ENCODE assay signal across 20 mouse cellular contexts in genomic region chr7:105570756-105571155, GRCm38 (mm10). TPM values are rescaled to one million over a fixed set of nuclear protein-coding genes. Genes with fewer than 3 reads are reported as not detected.
DNase-seq lines count a peak whose midpoint lies in the region; ATAC-seq and TF ChIP-seq lines count a peak whose summit lies in the region.
"Had no signal": no experiment of that assay in that cellular context is flagged by ENCODE, and none has a peak within 500 bp of the region (broad histone marks: within the 10 kb centered on the region; RNA-seq: fewer than 3 reads in every experiment).

No protein-coding gene starts in this region.

- peak overlapping the region; percentile 52; the same call in 1 of the 2 replicates for H3K4me2 ChIP-seq in neural tube, embryonic 12.5 days (replicated peaks)
- H3K4me2 ChIP-seq in midbrain, embryonic 14.5 days (ENCODE audit: low read length) = peak overlapping the region; percentile 55
- H3K4me2 ChIP-seq in liver, embryonic 11.5 days = no peak overlapping the region
- H3K4me2 ChIP-seq: heart, embryonic 13.5 days; liver, embryonic 13.5 days; stomach, embryonic 15.5 days had no signal

- peaks cover 50% of the 10 kb centered on the region for H3K4me1 ChIP-seq in cerebellum, adult 2 months (ENCODE audit: control insufficient read depth, insufficient read depth, low read length)
- peaks cover 34% of the 10 kb centered on the region for H3K4me1 ChIP-seq in neural tube, embryonic 12.5 days
- peaks cover 38% of the 10 kb centered on the region for H3K4me1 ChIP-seq in midbrain, embryonic 14.5 days (ENCODE audit: control insufficient read depth, insufficient read depth, low read length)
- H3K4me1 ChIP-seq in liver, embryonic 11.5 days (replicated peaks; ENCODE audit: control insufficient read depth, insufficient read depth, low read length) = no peaks in the 10 kb centered on the region
- H3K4me1 ChIP-seq: liver, embryonic 13.5 days had no signal

- H3K36me3 ChIP-seq in neural tube, embryonic 12.5 days = peaks cover 46% of the 10 kb centered on the region
- peaks cover 48% of the 10 kb centered on the region for H3K36me3 ChIP-seq in midbrain, embryonic 14.5 days (ENCODE audit: control insufficient read depth, insufficient read depth, low read length)
- H3K36me3 ChIP-seq in liver, embryonic 11.5 days (ENCODE audit: control insufficient read depth, insufficient read depth, low read length) = no peaks in the 10 kb centered on the region
- H3K36me3 ChIP-seq: liver, embryonic 13.5 days; stomach, embryonic 15.5 days had no signal

- no peaks in the 10 kb centered on the region for H3K27me3 ChIP-seq in cerebellum, adult 2 months (ENCODE audit: control insufficient read depth, insufficient read depth, low read length)
- H3K27me3 ChIP-seq in neural tube, embryonic 12.5 days (replicated peaks) = no peaks in the 10 kb centered on the region
- no peaks in the 10 kb centered on the region for H3K27me3 ChIP-seq in midbrain, embryonic 14.5 days (ENCODE audit: control insufficient read depth, insufficient read depth, low read length)
- no peaks in the 10 kb centered on the region for H3K27me3 ChIP-seq in liver, embryonic 11.5 days (replicated peaks; ENCODE audit: control insufficient read depth, insufficient read depth, low read length)
- H3K27me3 ChIP-seq: heart, embryonic 13.5 days; stomach, embryonic 15.5 days had no signal

- no peak for ATAC-seq in neural tube, embryonic 12.5 days (ENCODE audit: low FRiP score, low read depth)
- no peak for ATAC-seq in midbrain, embryonic 14.5 days (ENCODE audit: low FRiP score, low TSS enrichment)
- ATAC-seq in liver, embryonic 11.5 days (replicated peaks; ENCODE audit: low FRiP score) = no peak
- ATAC-seq: lung, postnatal 0 days had no signal

- H3K9ac ChIP-seq in neural tube, embryonic 12.5 days = no peak overlapping the region
- no peak overlapping the region for H3K9ac ChIP-seq in midbrain, embryonic 14.5 days (replicated peaks; ENCODE audit: low read length)
- no peak overlapping the region for H3K9ac ChIP-seq in liver, embryonic 11.5 days (ENCODE audit: low read depth, low read length)
- H3K9ac ChIP-seq: heart, embryonic 13.5 days; liver, embryonic 13.5 days; stomach, embryonic 15.5 days had no signal

- TF ChIP-seq POLR2A in cerebellum, adult 2 months (IDR thresholded peaks at IDR 0.05; ENCODE audit: borderline replicate concordance, insufficient read depth, low read length) = no peak

- no peaks in the 10 kb centered on the region for H3K9me3 ChIP-seq in neural tube, embryonic 12.5 days
- H3K9me3 ChIP-seq in midbrain, embryonic 14.5 days (ENCODE audit: control insufficient read depth, low read length) = no peaks in the 10 kb centered on the region
- H3K9me3 ChIP-seq in liver, embryonic 11.5 days (ENCODE audit: control insufficient read depth, low read length) = no peaks in the 10 kb centered on the region
- H3K9me3 ChIP-seq: heart, embryonic 13.5 days; liver, embryonic 13.5 days; megakaryocyte, embryonic 14.5 days; stomach, embryonic 15.5 days had no signal

- H3K27ac ChIP-seq in cerebellum, adult 2 months (ENCODE audit: insufficient read depth, low read length) = peak overlapping the region; percentile 90
- H3K27ac ChIP-seq in neural tube, embryonic 12.5 days = no peak overlapping the region
- peak overlapping the region; percentile 86 for H3K27ac ChIP-seq in midbrain, embryonic 14.5 days (replicated peaks; ENCODE audit: low read depth, low read length)
- H3K27ac ChIP-seq in liver, embryonic 11.5 days (ENCODE audit: low read depth, low read length) = no peak overlapping the region
- H3K27ac ChIP-seq: heart, embryonic 13.5 days; liver, embryonic 13.5 days; stomach, embryonic 15.5 days had no signal

- no peak for DNase-seq in cerebellum, adult 2 months
- no peak for DNase-seq in cerebellum, adult 11 months
- no peak for DNase-seq in neural tube, embryonic 10.5 days (ENCODE audit: extremely low spot score, low spot score)
- no peak for DNase-seq in midbrain, embryonic 14.5 days
- no peak for DNase-seq in retina, embryonic 14.5 days (ENCODE audit: low spot score)
- DNase-seq in heart, adult 8-10 months (ENCODE audit: low spot score) = no peak
- no peak for DNase-seq in liver, embryonic 11.5 days (ENCODE audit: low spot score)
- DNase-seq: adrenal gland, postnatal 14 days; gastrocnemius, postnatal 36 days; heart, postnatal 4 days; kidney, adult 18-20 months; kidney, postnatal 36 days; left cerebral cortex, postnatal 4 days; liver, embryonic 13.5 days had no signal

- peak overlapping the region; percentile 34 for H3K4me3 ChIP-seq in cerebellum, adult 2 months (replicated peaks; ENCODE audit: insufficient read depth, low read depth, low read length)
- no peak overlapping the region for H3K4me3 ChIP-seq in neural tube, embryonic 12.5 days
- no peak overlapping the region for H3K4me3 ChIP-seq in midbrain, embryonic 14.5 days (replicated peaks; ENCODE audit: low read depth, low read length)
- no peak overlapping the region for H3K4me3 ChIP-seq in liver, embryonic 11.5 days (ENCODE audit: low read depth, low read length)
- H3K4me3 ChIP-seq: heart, embryonic 13.5 days; liver, embryonic 13.5 days; megakaryocyte, embryonic 14.5 days; stomach, embryonic 15.5 days had no signal

- no peak for TF ChIP-seq CTCF in cerebellum, adult 2 months (IDR thresholded peaks at IDR 0.05; ENCODE audit: borderline replicate concordance, insufficient read depth, low read depth, low read length)

- 16% methylated on average over 4 of the region's 4 CpGs for WGBS in cerebellum, adult 2 months
- 84% methylated on average over 4 of the region's 4 CpGs for WGBS in neural tube, embryonic 12.5 days
- 84% methylated on average over 4 of the region's 4 CpGs for WGBS in midbrain, embryonic 14.5 days
- WGBS in liver, embryonic 11.5 days = 72% methylated on average over 4 of the region's 4 CpGs

RNA-seq across cellular contexts. Expression of gene Apbb1, which starts 10.7 kb away (rescaled TPM):
- 441 and 475 TPM in 2 replicates for polyA plus RNA-seq in cerebellum, adult 2 months (2012; rRNA removed)
- 185 TPM in 2 replicates for polyA plus RNA-seq in neural tube, embryonic 12.5 days (2016; fragmentation: Nextera tagmentation; extraction: Ambion mirVana)
- 227 and 305 TPM in 2 replicates for polyA plus RNA-seq in midbrain, embryonic 14.5 days (2014; fragmentation: Nextera tagmentation; extraction: Ambion mirVana)
- 100 to 1,000 TPM; 118 to 143 (median 136) TPM for total RNA-seq in heart, adult 8-10 months (2022)
- 17.1 and 18.7 TPM in 2 replicates for polyA plus RNA-seq in liver, embryonic 11.5 days (2014; fragmentation: Nextera tagmentation; extraction: Ambion mirVana)

RNA-seq across cellular contexts. Expression of gene Smpd1, which starts 16.6 kb away (rescaled TPM):
- polyA plus RNA-seq in cerebellum, adult 2 months (2012; rRNA removed) = 102 and 108 TPM in 2 replicates
- polyA plus RNA-seq in neural tube, embryonic 12.5 days (2016; fragmentation: Nextera tagmentation; extraction: Ambion mirVana) = 53.8 and 56.6 TPM in 2 replicates
- 90.6 and 91.4 TPM in 2 replicates for polyA plus RNA-seq in midbrain, embryonic 14.5 days (2014; fragmentation: Nextera tagmentation; extraction: Ambion mirVana)
- total RNA-seq in heart, adult 8-10 months (2022) = 100 to 1,000 TPM; 168 to 182 (median 178) TPM
- 33.6 and 40.8 TPM in 2 replicates for polyA plus RNA-seq in liver, embryonic 11.5 days (2014; fragmentation: Nextera tagmentation; extraction: Ambion mirVana)

RNA-seq across cellular contexts. Expression of gene Hpx, which starts 29.2 kb away (rescaled TPM):
- 0.60 and 0.61 TPM in 2 replicates for polyA plus RNA-seq in cerebellum, adult 2 months (2012; rRNA removed)
- 0.23 and 0.38 TPM in 2 replicates for polyA plus RNA-seq in neural tube, embryonic 12.5 days (2016; fragmentation: Nextera tagmentation; extraction: Ambion mirVana)
- 0.27 and 0.55 TPM in 2 replicates for polyA plus RNA-seq in midbrain, embryonic 14.5 days (2014; fragmentation: Nextera tagmentation; extraction: Ambion mirVana)
- total RNA-seq in heart, adult 8-10 months (2022) = under 1 TPM in 1 of 4 experiments, not detected in 3; 0.28 TPM
- 66.3 TPM in 2 replicates for polyA plus RNA-seq in liver, embryonic 11.5 days (2014; fragmentation: Nextera tagmentation; extraction: Ambion mirVana)
- total RNA-seq: layer of hippocampus, postnatal 25 days had no signal

Comparison
In these comparisons a context has a peak if more than half of its experiments do, and no peak if none do; other contexts are left out.
1. H3K27ac ChIP-seq: peak in cerebellum, adult 2 months (single experiment) and midbrain, embryonic 14.5 days (single experiment); none in neural tube, embryonic 12.5 days (single experiment) and liver, embryonic 11.5 days (single experiment).
2. RNA of gene Hpx, which starts 29.2 kb away (polyA plus RNA-seq): 66.3 TPM in liver, embryonic 11.5 days; 0.60 to 0.61 TPM in cerebellum, adult 2 months, 0.27 to 0.55 TPM in midbrain, embryonic 14.5 days and 0.23 to 0.38 TPM in neural tube, embryonic 12.5 days; every median in the first group is over 10 times any median in the second.